Mouse (Mus musculus) forebrain, embryonic 12.5 days (tissue): ENCODE data around the gene Car6. TPM values are rescaled to one million over a fixed set of nuclear protein-coding genes. Genes with fewer than 3 reads are reported as not detected.

Experiments
- ATAC-seq: fragments of 200-750 bp; cut with Nextera tagmentation; 2 replicates; pipeline ENCODE4 v1.8.0; 2017; ENCODE audit warnings: moderate TSS enrichment; ENCODE audit not compliant: low FRiP score
- H3K27ac ChIP-seq: fragments of 300-500 bp; sonication (generic); 2 replicates; pipeline ENCODE4 v1.5.1; 2016; ENCODE audit warnings: mild to moderate bottlenecking
- H3K27me3 ChIP-seq: fragments of 300-500 bp; sonication (generic); 2 replicates; pipeline ENCODE4 v1.6.1; 2016; ENCODE audit warnings: mild to moderate bottlenecking
- H3K36me3 ChIP-seq: fragments of 300-500 bp; sonication (generic); replicated peaks from 2 replicates; pipeline ENCODE4 v1.6.1; 2016; ENCODE audit warnings: mild to moderate bottlenecking
- H3K4me1 ChIP-seq: fragments of 300-500 bp; sonication (generic); 2 replicates; pipeline ENCODE4 v1.6.1; 2016
- H3K4me2 ChIP-seq: fragments of 300-500 bp; sonication (generic); 2 replicates; pipeline ENCODE4 v1.6.1; 2016; ENCODE audit warnings: mild to moderate bottlenecking, moderate library complexity
- H3K4me3 ChIP-seq: fragments of 300-500 bp; sonication (generic); replicated peaks from 2 replicates; pipeline ENCODE4 v1.5.1; 2016; ENCODE audit warnings: mild to moderate bottlenecking
- H3K9ac ChIP-seq: fragments of 300-500 bp; sonication (generic); 2 replicates; pipeline ENCODE4 v1.6.1; 2016; ENCODE audit warnings: mild to moderate bottlenecking
- H3K9me3 ChIP-seq: fragments of 300-500 bp; sonication (generic); 2 replicates; pipeline ENCODE4 v1.6.1; 2016
- WGBS: fragments of 180-500 bp; shearing (Covaris S2); methylation state at CpG from one replicate; pipeline ENCODE4 v1.1.7; 2016; 5-methylcytosine and 5-hydroxymethylcytosine counted together
- polyA plus RNA-seq: library from polyadenylated mRNA; unstranded; fragments of >200 nt; fragmentation: Nextera tagmentation; extraction: Ambion mirVana; gene quantifications from 2 replicates; pipeline ENCODE4 v1.2.1, GENCODE M21; 2016

Car6 gene
- polyA plus RNA-seq, 1 experiment from 2014 or later, result not detected

DNA sequence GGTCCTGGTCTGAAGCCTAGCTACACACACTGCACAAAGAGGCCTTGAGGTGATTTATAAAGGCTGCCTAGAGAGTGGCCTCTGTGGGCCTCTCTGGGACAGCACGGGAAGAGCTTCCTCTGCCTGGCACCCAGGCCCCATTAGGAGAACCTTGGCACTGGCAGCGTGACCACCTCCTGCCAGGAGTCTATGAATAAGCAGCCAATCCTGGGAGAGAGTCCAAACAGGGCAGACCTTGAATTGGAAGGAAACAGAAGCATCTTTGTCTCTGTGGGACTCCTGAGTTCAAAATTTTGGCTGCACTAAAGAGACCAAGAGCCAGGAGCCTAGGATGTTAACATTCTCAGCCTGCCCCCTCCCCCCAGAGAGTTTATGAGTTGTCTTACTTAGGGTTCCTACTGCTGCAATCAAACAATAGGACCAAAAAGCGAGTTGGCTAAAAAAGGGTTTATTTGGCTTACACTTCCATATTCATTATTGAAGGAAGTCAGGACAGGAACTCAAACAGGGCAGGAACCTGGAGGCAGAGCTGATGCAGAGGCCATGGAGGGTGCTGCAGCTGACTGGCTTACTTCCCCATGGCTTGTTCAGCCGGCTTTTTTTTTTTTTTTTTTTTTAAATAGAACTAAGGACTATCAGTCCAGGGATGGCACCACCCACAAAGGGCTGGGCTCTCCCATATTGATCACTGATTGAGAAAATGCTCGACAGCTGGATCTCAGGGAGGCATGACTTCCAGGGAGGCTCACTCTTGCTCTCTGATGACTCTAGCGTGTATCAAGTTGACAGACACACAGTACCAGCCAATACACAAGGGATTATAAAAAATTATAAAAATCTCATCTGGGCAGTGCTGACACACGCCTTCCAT lies 25.9 kb upstream of the Car6 start:
- peak overlapping the region; percentile 48; the same call in 1 of the 2 replicates for H3K27ac ChIP-seq
- H3K4me1 ChIP-seq, result peaks cover 34% of the 10 kb centered on the region
- H3K9ac ChIP-seq, result no peak overlapping the region
- peak; percentile 62; the same call in 1 of the 2 replicates for ATAC-seq
- peaks cover 16% of the 10 kb centered on the region; the same call in 1 of the 2 replicates for H3K27me3 ChIP-seq
- H3K9me3 ChIP-seq, result no peaks in the 10 kb centered on the region
- no peak overlapping the region for H3K4me3 ChIP-seq
- no peak overlapping the region for H3K4me2 ChIP-seq
- H3K36me3 ChIP-seq, result no peaks in the 10 kb centered on the region
- WGBS, result 53% methylated on average over 7 of the region's 7 CpGs

DNA sequence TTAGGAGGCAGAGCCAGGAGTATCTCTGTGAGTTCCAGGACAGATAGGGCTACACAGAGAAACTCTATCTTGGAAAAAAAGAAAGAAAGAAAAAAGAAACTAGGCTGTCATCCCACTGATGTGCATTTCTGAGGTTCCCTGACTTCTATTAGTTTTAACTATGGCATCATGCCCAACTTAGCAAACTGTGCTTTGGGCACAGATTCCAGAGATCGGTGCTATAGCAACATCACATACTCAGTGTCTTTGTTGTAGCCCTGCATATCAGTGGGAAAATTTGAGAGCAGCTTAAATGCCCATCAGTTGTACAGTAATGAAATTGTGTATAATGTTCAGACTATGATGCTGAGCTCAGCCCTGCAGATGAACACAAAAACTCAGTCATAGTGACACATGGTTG lies 24.6 kb upstream of the Car6 start:
- Histone ChIP-seq H3K27ac (no peak overlapping the region), H3K9me3 (no peaks in the 10 kb centered on the region), H3K4me2 (no peak overlapping the region), H3K27me3 (peaks cover 16% of the 10 kb centered on the region), H3K9ac (no peak overlapping the region), H3K4me1 (peaks cover 25% of the 10 kb centered on the region), H3K36me3 (no peaks in the 10 kb centered on the region), H3K4me3 (no peak overlapping the region)
- no peak for ATAC-seq
- 91% methylated on average over 1 of the region's 1 CpGs for WGBS

DNA sequence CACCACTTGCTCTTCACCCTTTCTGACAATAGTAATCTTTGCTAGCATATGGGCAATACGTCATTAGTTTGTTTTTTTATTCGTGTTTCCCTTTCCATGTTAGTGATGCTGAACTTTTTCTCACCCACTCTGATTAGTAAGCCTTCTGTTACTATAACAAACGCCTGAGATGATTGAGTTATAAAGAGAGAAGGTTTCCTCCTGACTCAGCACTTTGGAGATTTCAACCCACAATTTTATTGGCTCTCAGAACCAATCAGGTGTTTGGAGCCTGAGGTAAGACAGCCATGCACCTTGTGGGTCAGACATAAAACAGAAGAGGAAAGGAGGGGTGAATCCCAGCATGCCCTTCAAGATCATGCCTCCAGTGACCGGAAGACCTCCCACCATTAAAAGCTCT lies 22.7 kb upstream of the Car6 start:
- Histone ChIP-seq H3K9me3 (no peaks in the 10 kb centered on the region), H3K4me2 (no peak overlapping the region), H3K4me3 (no peak overlapping the region), H3K4me1 (peaks cover 14% of the 10 kb centered on the region), H3K27me3 (peaks cover 18% of the 10 kb centered on the region), H3K9ac (no peak overlapping the region), H3K36me3 (no peaks in the 10 kb centered on the region), H3K27ac (no peak overlapping the region)
- 90% methylated on average over 4 of the region's 4 CpGs for WGBS
- ATAC-seq, result no peak

DNA sequence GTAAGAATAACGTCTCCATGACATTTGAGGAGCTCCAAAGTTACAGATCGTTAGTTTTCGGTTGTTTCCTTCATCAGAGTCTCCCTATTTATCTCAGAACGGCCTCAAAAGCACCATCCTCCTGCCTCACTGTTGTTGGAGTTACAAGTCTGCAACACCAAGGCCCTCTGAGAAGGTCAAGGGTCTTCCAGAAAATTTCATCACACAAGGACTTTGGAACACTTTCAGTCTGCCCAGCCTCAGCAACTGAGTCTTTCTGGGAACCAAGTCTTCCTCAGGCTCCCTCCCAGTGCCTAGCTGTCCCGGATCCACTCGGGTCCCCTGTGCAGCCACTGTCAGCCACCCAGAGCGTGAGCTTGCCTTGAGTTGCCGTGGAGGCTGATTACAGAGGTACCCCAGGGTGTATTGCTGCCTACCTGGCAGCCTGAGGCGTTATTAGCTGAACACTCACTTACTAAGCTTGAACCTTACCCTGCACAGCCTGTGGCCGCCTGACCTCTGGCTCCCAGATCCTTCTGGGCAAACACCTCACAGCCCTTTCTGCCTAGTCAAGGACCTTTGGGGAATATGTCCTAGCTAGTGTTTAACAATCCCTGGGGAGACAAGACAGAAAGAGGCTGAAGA lies 20.0 kb upstream of the Car6 start:
- ATAC-seq, result no peak
- H3K9ac ChIP-seq, result no peak overlapping the region
- no peaks in the 10 kb centered on the region for H3K9me3 ChIP-seq
- H3K4me1 ChIP-seq, result peaks cover 5% of the 10 kb centered on the region
- 44% methylated on average over 10 of the region's 10 CpGs for WGBS
- H3K4me3 ChIP-seq, result no peak overlapping the region
- no peak overlapping the region for H3K27ac ChIP-seq
- no peaks in the 10 kb centered on the region for H3K36me3 ChIP-seq
- H3K4me2 ChIP-seq, result 0 out of 2 replicates have a peak overlapping the region, but pooled peaks have one; percentile 19
- H3K27me3 ChIP-seq, result peaks cover 18% of the 10 kb centered on the region

DNA sequence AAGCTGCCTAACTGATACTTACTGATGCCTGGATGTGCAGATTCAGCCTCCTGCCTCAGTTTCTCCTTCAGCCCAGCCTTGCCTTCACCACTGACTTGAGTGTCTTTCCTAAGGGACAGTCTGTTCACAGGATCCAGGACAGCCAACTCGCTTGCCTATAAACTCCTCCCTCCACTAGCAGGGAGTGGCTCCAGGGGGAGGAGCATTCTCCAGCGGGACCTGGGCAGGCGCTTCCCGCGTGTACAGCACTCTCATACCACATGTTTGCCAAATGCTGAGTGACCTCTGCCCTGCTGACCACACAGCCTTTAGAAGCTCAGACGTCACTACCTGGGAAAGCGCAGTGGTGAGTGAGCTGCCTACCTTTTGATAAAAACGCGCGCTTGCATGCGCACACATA lies 19.5 kb upstream of the Car6 start:
- Histone ChIP-seq H3K27me3 (peaks cover 18% of the 10 kb centered on the region), H3K36me3 (no peaks in the 10 kb centered on the region), H3K4me2 (peak overlapping the region; percentile 19; the same call in 1 of the 2 replicates), H3K9ac (peak overlapping the region; percentile 25; the same call in 1 of the 2 replicates), H3K4me3 (no peak overlapping the region; the same call in 1 of the 2 replicates), H3K27ac (no peak overlapping the region), H3K9me3 (no peaks in the 10 kb centered on the region), H3K4me1 (peaks cover 5% of the 10 kb centered on the region)
- no peak for ATAC-seq
- WGBS, result 21% methylated on average over 11 of the region's 11 CpGs

DNA sequence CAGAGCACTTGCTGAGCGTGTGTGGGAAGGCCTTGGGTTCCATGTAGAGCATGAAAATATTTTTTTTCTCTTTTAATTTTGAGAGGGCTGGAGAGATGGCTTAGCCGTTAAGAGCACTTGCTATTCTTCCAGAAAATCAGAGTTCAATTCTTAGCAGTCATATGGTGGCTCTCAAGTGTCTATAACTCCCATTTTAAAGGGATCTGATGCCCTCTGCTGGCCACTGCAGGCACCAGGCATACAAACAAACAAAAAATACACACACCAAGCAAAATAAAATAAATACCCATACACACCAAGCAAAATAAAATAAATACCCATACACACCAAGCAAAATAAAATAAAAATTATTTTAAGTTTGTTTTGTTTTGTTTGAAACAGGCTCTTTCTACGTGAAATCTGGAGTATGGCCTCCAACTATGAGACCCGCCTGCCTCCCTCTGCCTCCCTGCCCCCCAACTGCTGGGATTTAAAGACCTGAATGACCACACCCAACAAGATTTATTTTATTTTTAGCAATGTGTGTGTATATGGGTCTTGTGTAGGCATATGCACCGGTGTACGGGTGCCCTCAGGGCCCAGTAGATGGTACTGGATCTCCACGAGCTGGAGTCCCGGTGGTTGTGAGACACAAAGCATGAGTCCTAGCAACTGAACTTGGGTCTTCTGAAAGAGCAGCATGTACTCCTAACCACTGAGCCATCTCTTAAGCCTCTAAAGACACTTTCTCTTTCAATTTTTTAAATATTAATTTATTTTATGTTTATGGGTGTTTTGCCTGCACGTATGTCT lies 18.6 kb upstream of the Car6 start:
- no peak overlapping the region for H3K4me2 ChIP-seq
- ATAC-seq, result no peak
- H3K27ac ChIP-seq, result no peak overlapping the region
- H3K9me3 ChIP-seq, result no peaks in the 10 kb centered on the region
- no peak overlapping the region for H3K9ac ChIP-seq
- peaks cover 18% of the 10 kb centered on the region for H3K27me3 ChIP-seq
- H3K36me3 ChIP-seq, result no peaks in the 10 kb centered on the region
- no peak overlapping the region for H3K4me3 ChIP-seq
- WGBS, result 71% methylated on average over 9 of the region's 9 CpGs
- peaks cover 5% of the 10 kb centered on the region for H3K4me1 ChIP-seq

DNA sequence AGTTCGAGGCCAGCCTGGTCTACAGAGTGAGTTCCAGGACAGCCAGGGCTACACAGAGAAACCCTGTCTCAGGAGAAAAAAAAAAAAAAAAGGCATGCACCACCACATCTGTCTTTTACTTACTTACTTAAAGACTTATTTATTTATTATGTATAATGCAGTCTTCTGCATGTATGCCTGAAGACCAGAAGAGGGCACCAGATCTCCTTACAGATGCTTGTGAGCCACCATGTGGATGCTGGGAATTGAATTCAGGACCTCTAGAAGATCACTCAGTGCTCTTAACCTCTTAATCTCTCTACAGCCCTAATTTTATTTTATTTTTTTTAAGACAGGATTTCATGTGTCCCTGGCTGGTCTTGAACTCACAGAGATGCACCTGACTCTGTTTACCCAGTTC lies 16.8 kb upstream of the Car6 start:
- H3K4me3 ChIP-seq, result no peak overlapping the region
- peaks cover 14% of the 10 kb centered on the region for H3K27me3 ChIP-seq
- WGBS, result 94% methylated on average over 1 of the region's 1 CpGs
- H3K4me2 ChIP-seq, result no peak overlapping the region
- no peaks in the 10 kb centered on the region for H3K9me3 ChIP-seq
- H3K27ac ChIP-seq, result no peak overlapping the region
- ATAC-seq, result no peak
- H3K4me1 ChIP-seq, result peaks cover 8% of the 10 kb centered on the region
- H3K9ac ChIP-seq, result no peak overlapping the region
- no peaks in the 10 kb centered on the region for H3K36me3 ChIP-seq

DNA sequence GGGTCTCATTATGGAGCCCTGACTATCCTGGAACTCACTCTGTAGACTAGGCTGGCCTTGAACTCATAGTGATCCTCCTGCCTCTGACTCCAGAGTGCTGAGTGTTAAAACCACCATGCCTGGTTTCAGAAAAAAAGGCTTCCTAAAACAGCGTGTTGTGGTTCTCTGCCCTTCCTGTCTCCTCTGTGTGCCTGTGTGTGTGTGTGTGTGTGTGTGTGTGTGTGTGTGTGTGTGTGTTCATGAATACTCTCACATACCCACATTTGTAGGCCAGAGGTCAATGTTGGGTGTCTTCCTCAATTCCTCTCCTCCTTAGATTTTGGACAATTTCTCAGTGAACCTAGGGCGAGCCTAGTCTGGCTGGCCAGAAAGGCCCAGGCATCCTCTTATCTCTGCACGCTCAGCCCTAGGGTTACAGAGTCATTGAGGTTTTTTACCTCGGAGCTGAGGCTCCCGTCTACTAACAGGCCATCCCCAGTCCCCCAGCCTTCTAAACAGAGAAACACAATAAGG lies 16.0 kb upstream of the Car6 start:
- Histone ChIP-seq H3K4me2 (no peak overlapping the region), H3K4me3 (no peak overlapping the region), H3K9me3 (no peaks in the 10 kb centered on the region), H3K27me3 (peaks cover 14% of the 10 kb centered on the region), H3K27ac (no peak overlapping the region), H3K36me3 (no peaks in the 10 kb centered on the region), H3K4me1 (peaks cover 16% of the 10 kb centered on the region), H3K9ac (no peak overlapping the region)
- WGBS, result 70% methylated on average over 5 of the region's 5 CpGs
- no peak for ATAC-seq

DNA sequence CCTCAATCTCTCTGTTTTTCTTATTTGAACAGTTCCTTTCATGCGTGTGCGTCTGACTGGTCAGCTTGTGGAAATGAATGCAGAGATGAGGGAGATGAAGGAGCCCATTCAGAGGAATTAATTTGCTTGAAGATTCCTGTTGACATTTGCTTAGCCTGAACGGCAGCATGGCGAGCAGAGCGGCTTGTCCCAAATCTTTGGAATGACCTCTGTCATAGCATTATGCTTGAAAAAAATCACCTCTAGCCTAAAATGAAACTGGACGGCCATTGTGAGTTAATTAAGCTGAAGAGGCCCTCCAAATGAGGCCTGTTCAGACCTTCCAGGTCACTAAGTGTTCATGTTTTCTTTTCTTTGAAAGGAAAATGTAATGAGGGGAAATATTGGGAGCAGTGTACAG lies 15.3 kb upstream of the Car6 start:
- Histone ChIP-seq H3K9me3 (no peaks in the 10 kb centered on the region), H3K27ac (no peak overlapping the region), H3K36me3 (no peaks in the 10 kb centered on the region), H3K4me2 (no peak overlapping the region), H3K27me3 (peaks cover 12% of the 10 kb centered on the region), H3K9ac (no peak overlapping the region), H3K4me3 (no peak overlapping the region), H3K4me1 (peaks cover 16% of the 10 kb centered on the region)
- no peak for ATAC-seq
- 20% methylated on average over 6 of the region's 6 CpGs for WGBS

DNA sequence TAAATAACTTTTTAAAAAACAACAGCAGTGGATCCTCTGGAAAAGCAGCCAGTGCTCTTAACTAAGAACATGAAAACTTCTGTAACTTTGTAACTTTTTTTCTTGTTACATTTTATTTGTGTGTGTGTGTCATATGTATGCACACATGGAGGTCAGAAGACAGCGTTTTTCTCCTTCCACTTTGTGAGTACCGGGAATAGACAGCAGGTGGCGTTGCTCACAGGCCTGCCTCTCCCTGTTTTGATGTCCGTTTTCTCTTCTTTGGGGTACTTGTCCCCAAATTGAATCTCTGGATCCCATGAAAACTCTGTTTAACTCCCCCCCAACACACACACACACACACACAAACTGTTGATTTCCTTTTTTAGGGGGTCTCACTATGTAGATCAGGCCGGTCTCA lies 12.8 kb upstream of the Car6 start:
- no peak overlapping the region for H3K4me2 ChIP-seq
- no peak overlapping the region for H3K27ac ChIP-seq
- WGBS, result 33% methylated on average over 5 of the region's 5 CpGs
- H3K27me3 ChIP-seq, result no peaks in the 10 kb centered on the region
- no peaks in the 10 kb centered on the region for H3K9me3 ChIP-seq
- H3K9ac ChIP-seq, result no peak overlapping the region
- ATAC-seq, result no peak
- no peaks in the 10 kb centered on the region for H3K36me3 ChIP-seq
- no peak overlapping the region for H3K4me3 ChIP-seq
- peaks cover 11% of the 10 kb centered on the region; the same call in 1 of the 2 replicates for H3K4me1 ChIP-seq

DNA sequence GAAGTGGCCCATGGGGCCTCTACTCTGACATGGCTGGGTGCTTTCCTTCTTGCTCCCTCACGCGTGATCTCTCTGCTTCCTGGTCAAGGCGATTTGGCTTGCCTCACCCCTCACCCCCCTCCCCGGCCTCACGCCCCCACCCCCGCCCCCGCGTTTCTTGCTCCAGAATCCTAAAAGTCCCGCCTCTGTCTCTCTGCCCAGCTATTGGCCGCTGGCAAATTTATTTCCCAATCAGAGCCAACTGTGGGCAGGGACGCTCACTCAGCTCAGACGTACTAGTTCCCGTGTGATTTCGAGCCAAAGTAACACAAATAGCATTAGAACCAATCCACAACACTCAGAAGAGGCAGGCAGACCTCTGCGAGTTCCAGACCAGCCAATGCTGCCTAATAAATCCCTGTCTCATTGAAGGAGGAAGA lies 11.4 kb upstream of the Car6 start:
- Histone ChIP-seq H3K4me1 (peaks cover 11% of the 10 kb centered on the region; the same call in 1 of the 2 replicates), H3K9ac (no peak overlapping the region), H3K36me3 (no peaks in the 10 kb centered on the region), H3K27ac (no peak overlapping the region), H3K9me3 (no peaks in the 10 kb centered on the region), H3K4me3 (peak overlapping the region; percentile 23), H3K27me3 (no peaks in the 10 kb centered on the region), H3K4me2 (peak overlapping the region; percentile 54)
- 2% methylated on average over 15 of the region's 15 CpGs for WGBS
- ATAC-seq, result peak; percentile 74; the same call in 1 of the 2 replicates
